Mouse (Mus musculus) cortical plate, adult 2 months (tissue): Measurements from ENCODE around the gene Gm10282.

ENCODE experiments used
- CTCF ChIP-seq: fragments of 200-500 bp; IDR thresholded peaks from 2 replicates; pipeline ENCODE4 v1.5.1; 2011; ENCODE audit warnings: mild to moderate bottlenecking, control low read depth, low read length; ENCODE audit not compliant: insufficient read depth; ENCODE audit errors: extremely low read depth
- POLR2A ChIP-seq: fragments of 200-500 bp; IDR thresholded peaks from 2 replicates; pipeline ENCODE4 v1.6.1; 2011; ENCODE audit warnings: mild to moderate bottlenecking, low read length, control low read depth; ENCODE audit not compliant: insufficient read depth; ENCODE audit errors: extremely low read depth

- TF ChIP-seq POLR2A (no peak), CTCF (no peak)
Observed at GRCm38 (mm10) chr8:72291104-72291503, 14.0 kb downstream of the Gm10282 start.
